10 mouse cellular contexts compared by ENCODE assay signal in the genomic region with DNA sequence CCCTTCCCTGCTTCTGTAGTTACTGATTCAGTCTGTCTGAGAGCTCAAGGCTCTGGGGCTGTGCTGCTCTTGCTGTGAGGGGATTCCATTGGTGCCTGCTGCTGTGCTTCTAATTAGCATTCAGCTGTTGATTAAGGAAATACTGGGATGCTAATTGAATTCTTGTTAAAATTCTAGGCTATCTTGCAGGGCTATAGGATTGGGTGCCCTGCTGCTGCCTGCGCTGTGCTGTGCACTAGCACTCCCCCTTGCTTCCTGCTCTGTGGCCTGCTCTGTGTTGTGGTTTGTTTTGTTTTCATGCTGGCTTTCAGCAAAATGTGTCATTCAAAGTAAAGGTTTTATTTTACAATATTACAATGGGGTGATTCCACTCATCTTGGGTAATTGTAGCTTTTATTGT.
A peak's percentile ranks its signal among the peaks of the same experiment; 100 is the strongest.
DNase-seq lines count a peak whose midpoint lies in the region; ATAC-seq and TF ChIP-seq lines count a peak whose summit lies in the region.
"Had no signal": no experiment of that assay in that cellular context is flagged by ENCODE, and none has a peak within 500 bp of the region (broad histone marks: within the 10 kb centered on the region; RNA-seq: fewer than 3 reads in every experiment).

No protein-coding gene starts in this region.

- no peak overlapping the region for H3K4me3 ChIP-seq in neural tube, embryonic 11.5 days (ENCODE audit: low read depth, low read length)
- H3K4me3 ChIP-seq in hindbrain, embryonic 14.5 days (replicated peaks; ENCODE audit: low read length): no peak overlapping the region
- H3K4me3 ChIP-seq in midbrain, postnatal 0 days (ENCODE audit: low read depth, low read length): no peak overlapping the region
- H3K4me3 ChIP-seq in liver, postnatal 0 days (ENCODE audit: low read depth, low read length): no peak overlapping the region
- H3K4me3 ChIP-seq: limb, embryonic 15.5 days had no signal

- H3K4me1 ChIP-seq in neural tube, embryonic 11.5 days (ENCODE audit: control insufficient read depth, insufficient read depth, low read length): no peaks in the 10 kb centered on the region
- peaks cover 11% of the 10 kb centered on the region; the same call in 1 of the 2 replicates for H3K4me1 ChIP-seq in hindbrain, embryonic 14.5 days (replicated peaks; ENCODE audit: control insufficient read depth, insufficient read depth, low read length)
- H3K4me1 ChIP-seq in midbrain, postnatal 0 days (ENCODE audit: insufficient read depth, low read length): no peaks in the 10 kb centered on the region
- H3K4me1 ChIP-seq in liver, postnatal 0 days (ENCODE audit: insufficient read depth): peaks cover 7% of the 10 kb centered on the region

- no peak overlapping the region for H3K27ac ChIP-seq in neural tube, embryonic 11.5 days (ENCODE audit: low read depth, low read length)
- H3K27ac ChIP-seq in hindbrain, embryonic 14.5 days: peak overlapping the region; percentile 76
- H3K27ac ChIP-seq in midbrain, postnatal 0 days (ENCODE audit: low read depth, low read length): no peak overlapping the region
- no peak overlapping the region for H3K27ac ChIP-seq in liver, postnatal 0 days (ENCODE audit: low read depth)
- H3K27ac ChIP-seq: limb, embryonic 15.5 days had no signal

- H3K27me3 ChIP-seq in neural tube, embryonic 11.5 days (ENCODE audit: control insufficient read depth, insufficient read depth, low read length): no peaks in the 10 kb centered on the region
- no peaks in the 10 kb centered on the region for H3K27me3 ChIP-seq in hindbrain, embryonic 14.5 days (ENCODE audit: control insufficient read depth, insufficient read depth, low read length)
- H3K27me3 ChIP-seq in midbrain, postnatal 0 days (ENCODE audit: insufficient read depth, low read length): no peaks in the 10 kb centered on the region
- no peaks in the 10 kb centered on the region for H3K27me3 ChIP-seq in liver, postnatal 0 days (ENCODE audit: insufficient read depth, low read length)
- H3K27me3 ChIP-seq: limb, embryonic 15.5 days had no signal

- ATAC-seq in neural tube, embryonic 11.5 days (ENCODE audit: insufficient read depth, low FRiP score, low TSS enrichment): peak; percentile 53; the same call in 1 of the 2 replicates
- ATAC-seq in hindbrain, embryonic 14.5 days (ENCODE audit: low FRiP score): peak; percentile 85
- ATAC-seq in midbrain, postnatal 0 days (ENCODE audit: low FRiP score): no peak
- no peak for ATAC-seq in liver, postnatal 0 days

- H3K9me3 ChIP-seq in neural tube, embryonic 11.5 days (ENCODE audit: control insufficient read depth, low read length): no peaks in the 10 kb centered on the region
- no peaks in the 10 kb centered on the region for H3K9me3 ChIP-seq in hindbrain, embryonic 14.5 days (ENCODE audit: control insufficient read depth, low read length)
- H3K9me3 ChIP-seq in midbrain, postnatal 0 days (ENCODE audit: low read length): no peaks in the 10 kb centered on the region
- no peaks in the 10 kb centered on the region for H3K9me3 ChIP-seq in liver, postnatal 0 days (ENCODE audit: low read length)
- H3K9me3 ChIP-seq: limb, embryonic 15.5 days had no signal

- DNase-seq in neural tube, embryonic 11.5 days (ENCODE audit: low spot score): no peak
- DNase-seq in neural tube, embryonic 10.5 days (ENCODE audit: extremely low spot score, low spot score): no peak
- peak; percentile 59 for DNase-seq in hindbrain, embryonic 14.5 days (ENCODE audit: low spot score)
- DNase-seq in midbrain, postnatal 0 days (ENCODE audit: low spot score): peak; percentile 58
- no peak for DNase-seq in heart, postnatal 36 days
- DNase-seq in adrenal gland, adult 2 months: no peak
- DNase-seq in liver, postnatal 0 days: no peak
- no peak for DNase-seq in gastrocnemius, postnatal 25 days
- DNase-seq: lung, postnatal 36 days had no signal

- 86% methylated on average over 1 of the region's 1 CpGs for WGBS in neural tube, embryonic 11.5 days
- WGBS in hindbrain, embryonic 14.5 days: 27% methylated on average over 1 of the region's 1 CpGs
- WGBS in midbrain, postnatal 0 days: 21% methylated on average over 1 of the region's 1 CpGs
- WGBS in liver, postnatal 0 days (ENCODE audit: insufficient replicate concordance): 83% methylated on average over 1 of the region's 1 CpGs

- intact Hi-C loops in heart, postnatal 36 days (cut with DNase I): loop anchor here (5.0 kb wide), 1 partner anchor 43 kb away; no protein-coding TSS in a partner anchor

- no peak for TF ChIP-seq EP300 in liver, postnatal 0 days (IDR thresholded peaks at IDR 0.05; ENCODE audit: low read depth)

- TF ChIP-seq CTCF in midbrain, postnatal 0 days (IDR thresholded peaks at IDR 0.05): peak; percentile 39; the same call in 1 of the 2 replicates
- no peak for TF ChIP-seq CTCF in liver, postnatal 0 days (IDR thresholded peaks at IDR 0.05; ENCODE audit: low read depth)

- no peak overlapping the region for H3K9ac ChIP-seq in neural tube, embryonic 11.5 days (ENCODE audit: low read length)
- H3K9ac ChIP-seq in hindbrain, embryonic 14.5 days: no peak overlapping the region
- H3K9ac ChIP-seq in midbrain, postnatal 0 days (replicated peaks; ENCODE audit: low read length, poor library complexity, severe bottlenecking): no peak overlapping the region
- H3K9ac ChIP-seq in liver, postnatal 0 days (replicated peaks): no peak overlapping the region
- H3K9ac ChIP-seq: limb, embryonic 15.5 days had no signal

- no peaks in the 10 kb centered on the region; the same call in 1 of the 2 replicates for H3K36me3 ChIP-seq in neural tube, embryonic 11.5 days (ENCODE audit: control insufficient read depth, insufficient read depth, low read length)
- H3K36me3 ChIP-seq in hindbrain, embryonic 14.5 days (replicated peaks; ENCODE audit: control insufficient read depth, insufficient read depth): peaks cover 19% of the 10 kb centered on the region
- peaks cover 14% of the 10 kb centered on the region; the same call in 1 of the 2 replicates for H3K36me3 ChIP-seq in midbrain, postnatal 0 days (ENCODE audit: insufficient read depth, low read length)
- 0 out of 2 replicates have a peak, but pooled peaks cover 4% of the 10 kb centered on the region for H3K36me3 ChIP-seq in liver, postnatal 0 days (replicated peaks; ENCODE audit: insufficient read depth, low read length)

- H3K4me2 ChIP-seq in neural tube, embryonic 11.5 days (ENCODE audit: low read depth): no peak overlapping the region
- no peak overlapping the region for H3K4me2 ChIP-seq in hindbrain, embryonic 14.5 days (replicated peaks)
- no peak overlapping the region for H3K4me2 ChIP-seq in midbrain, postnatal 0 days (ENCODE audit: low read depth, low read length, poor library complexity, severe bottlenecking)
- H3K4me2 ChIP-seq in liver, postnatal 0 days (ENCODE audit: low read depth, low read length): no peak overlapping the region
- H3K4me2 ChIP-seq: limb, embryonic 15.5 days had no signal

Comparison
In these comparisons a context has a peak if more than half of its experiments do, and no peak if none do; other contexts are left out.
1. ATAC-seq: peak in neural tube, embryonic 11.5 days (single experiment) and hindbrain, embryonic 14.5 days (single experiment); none in midbrain, postnatal 0 days (single experiment) and liver, postnatal 0 days (single experiment).
2. DNase-seq: peak in hindbrain, embryonic 14.5 days (single experiment) and midbrain, postnatal 0 days (single experiment); none in neural tube, embryonic 11.5 days (single experiment), neural tube, embryonic 10.5 days (single experiment), heart, postnatal 36 days (0 of 2), adrenal gland, adult 2 months (single experiment), liver, postnatal 0 days (single experiment) and gastrocnemius, postnatal 25 days (single experiment).